Mouse (Mus musculus) urinary bladder, adult 18-20 months (tissue): ENCODE measurements around the gene Tom1l1.

Experiments used
- DNase-seq, 2 experiments: peaks; one replicate each; pipeline ENCODE4 v3.0.0; 2022; ENCODE audit warnings: low spot score in 2 of 2, mixed read lengths in 2 of 2

Tom1l1 gene

GRCm38 (mm10) chr11:90622044-90622443, 66.1 kb downstream of the Tom1l1 start:
- DNase-seq = no peak

GRCm38 (mm10) chr11:90616431-90616830, 71.7 kb downstream of the Tom1l1 start:
- DNase-seq = no peak

- DNase-seq = no peak
These were observed 73.4 kb downstream of the Tom1l1 start for GRCm38 (mm10) chr11:90614743-90615142.

- no peak for DNase-seq
These were observed 76.0 kb downstream of the Tom1l1 start for GRCm38 (mm10) chr11:90612118-90612517.

- no peak for DNase-seq
These were observed 85.1 kb downstream of the Tom1l1 start for GRCm38 (mm10) chr11:90603066-90603465.

GRCm38 (mm10) chr11:90595826-90596225, 92.3 kb downstream of the Tom1l1 start:
- no peak for DNase-seq
